Mouse (Mus musculus) left cerebral cortex, postnatal 14 days (tissue): ENCODE results near the gene Ugcg. TPM values are rescaled to one million over a fixed set of nuclear protein-coding genes. Genes with fewer than 3 reads are reported as not detected.

ENCODE experiments used
- DNase-seq, 2 experiments: peaks; one replicate each; pipeline ENCODE4 v3.0.0; 2021 to 2022; ENCODE audit warnings: low spot score in 2 of 2, mixed read lengths in 1 of 2
- intact Hi-C: fragments of 180-260 bp; cut with DNase I; formaldehyde crosslinking; loops from one replicate; pipeline ENCODE4 v1.15.1; 2025
- total RNA-seq, 2 experiments: library from RNA; stranded (reverse); gene quantifications; 2 replicates each; pipeline ENCODE4 v1.2.3; 2021

Gene Ugcg
- total RNA-seq, 2 experiments from 2014 or later = 92.8 to 93.8 TPM

GRCm38 (mm10) chr4:59187289-59187688 lies 1.8 kb upstream of the Ugcg start:
- peak; percentile 35 to 44 for DNase-seq
- intact Hi-C loops = loop anchor here (5.0 to 10.0 kb wide), 2 partner anchors 200 to 358 kb away; partner anchors contain the start of genes Ptbp3 and Ptgr1

- no peak for DNase-seq
- intact Hi-C loops = loop anchor here (2.0 to 10.0 kb wide), 3 partner anchors 92 to 356 kb away; partner anchors contain the start of genes Ptbp3 and Ptgr1
Measured at GRCm38 (mm10) chr4:59188474-59188801, 619 bp upstream of the Ugcg start.

- intact Hi-C loops = loop anchor here (2.0 to 10.0 kb wide), 3 partner anchors 93 to 355 kb away; partner anchors contain the start of genes Ptbp3 and Ptgr1
- DNase-seq = peak; percentile 35 to 37
Measured at GRCm38 (mm10) chr4:59189546-59190237, 635 bp downstream of the Ugcg start.

- DNase-seq = no peak
- intact Hi-C loops = no loop called here
Measured at GRCm38 (mm10) chr4:59190650-59191424, 1.8 kb downstream of the Ugcg start.

- intact Hi-C loops = no loop called here
- DNase-seq = no peak
Measured at GRCm38 (mm10) chr4:59194731-59195496, 5.9 kb downstream of the Ugcg start.

GRCm38 (mm10) chr4:59196346-59197077 lies 7.5 kb downstream of the Ugcg start:
- intact Hi-C loops = no loop called here
- DNase-seq = no peak

GRCm38 (mm10) chr4:59197078-59197424 lies 8.0 kb downstream of the Ugcg start:
- DNase-seq = no peak
- intact Hi-C loops = no loop called here

- DNase-seq = no peak
- intact Hi-C loops = no loop called here
Measured at GRCm38 (mm10) chr4:59197462-59197861, 8.4 kb downstream of the Ugcg start.

- intact Hi-C loops = no loop called here
- peak; percentile 33 to 60 for DNase-seq
Measured at GRCm38 (mm10) chr4:59199341-59199740, 10.3 kb downstream of the Ugcg start.

GRCm38 (mm10) chr4:59199805-59200204 lies 10.7 kb downstream of the Ugcg start:
- intact Hi-C loops = no loop called here
- DNase-seq = no peak

- intact Hi-C loops = no loop called here
- DNase-seq = no peak
Measured at GRCm38 (mm10) chr4:59200636-59201035, 11.6 kb downstream of the Ugcg start.

GRCm38 (mm10) chr4:59204616-59205015 lies 15.6 kb downstream of the Ugcg start:
- no peak for DNase-seq
- intact Hi-C loops = no loop called here

GRCm38 (mm10) chr4:59205758-59206340 lies 16.8 kb downstream of the Ugcg start:
- intact Hi-C loops = no loop called here
- DNase-seq = no peak

GRCm38 (mm10) chr4:59206600-59206999 lies 17.5 kb downstream of the Ugcg start:
- no peak for DNase-seq
- intact Hi-C loops = no loop called here

- no peak for DNase-seq
- intact Hi-C loops = no loop called here
Measured at GRCm38 (mm10) chr4:59208607-59209006, 19.6 kb downstream of the Ugcg start.

- intact Hi-C loops = no loop called here
- DNase-seq = no peak
Measured at GRCm38 (mm10) chr4:59211181-59211580, 22.1 kb downstream of the Ugcg start.

GRCm38 (mm10) chr4:59213833-59214232 lies 24.8 kb downstream of the Ugcg start:
- intact Hi-C loops = no loop called here
- DNase-seq = no peak

- intact Hi-C loops = no loop called here
- DNase-seq = no peak
Measured at GRCm38 (mm10) chr4:59214695-59215094, 25.6 kb downstream of the Ugcg start.

GRCm38 (mm10) chr4:59215585-59215984 lies 26.5 kb downstream of the Ugcg start:
- DNase-seq = no peak
- intact Hi-C loops = no loop called here
